Mouse (Mus musculus) cerebellum, adult 18-20 months (tissue): ENCODE data around the gene A730061H03Rik.

ENCODE experiments used
- DNase-seq, 2 experiments: peaks; one replicate each; pipeline ENCODE4 v3.0.0; 2021

The A730061H03Rik gene

DNA sequence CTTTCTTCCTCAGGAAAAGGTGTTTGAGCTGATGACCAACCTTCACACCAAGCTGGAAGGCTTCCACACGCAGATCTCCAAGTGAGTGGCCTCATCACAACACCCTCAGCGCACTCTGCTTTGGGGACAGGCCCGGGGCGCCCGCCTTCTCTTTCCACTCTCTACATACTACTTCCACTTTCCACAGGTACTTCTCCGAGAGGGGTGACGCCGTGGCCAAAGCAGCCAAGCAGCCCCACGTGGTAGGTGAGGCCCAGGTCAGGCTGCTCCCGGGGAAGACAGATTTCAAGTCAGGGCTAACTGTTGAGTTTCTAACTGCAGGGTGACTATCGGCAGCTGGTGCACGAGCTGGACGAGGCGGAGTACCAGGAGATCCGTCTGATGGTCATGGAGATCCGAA lies 20.5 kb upstream of the A730061H03Rik start:
- DNase-seq, result no peak

GRCm38 (mm10) chr14:55579511-55580496 lies 19.6 kb upstream of the A730061H03Rik start:
- DNase-seq, result no peak

DNA sequence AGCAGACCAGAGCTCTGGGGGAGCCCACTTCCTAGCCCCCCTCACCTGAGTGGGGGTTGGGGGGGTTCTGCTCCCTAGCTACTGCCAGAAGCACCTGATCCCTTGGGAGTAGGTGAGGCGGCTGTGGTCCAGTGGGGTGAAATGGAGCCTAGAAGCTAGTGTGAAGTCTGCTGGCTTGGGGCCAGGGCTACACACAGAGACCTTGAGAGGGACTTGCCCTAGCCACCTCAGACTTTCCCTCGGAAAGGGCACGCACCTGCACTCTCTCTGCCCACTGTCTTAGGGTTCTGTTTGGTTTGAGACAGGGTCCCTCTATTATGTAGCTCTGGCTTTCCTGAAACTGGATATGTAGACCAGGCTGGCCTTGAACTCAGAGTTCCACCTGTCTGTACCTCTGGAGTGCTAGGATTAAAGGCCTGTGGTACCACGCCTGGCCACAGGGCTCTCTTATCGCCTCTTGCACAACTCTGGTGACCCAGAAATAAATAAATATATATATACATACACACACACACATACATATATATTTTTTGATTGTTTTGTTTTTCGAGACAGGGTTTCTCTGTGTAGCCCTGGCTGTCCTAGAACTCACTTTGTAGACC lies 18.6 kb upstream of the A730061H03Rik start:
- DNase-seq, result peak in 1 of 2 experiments; percentile 44

DNA sequence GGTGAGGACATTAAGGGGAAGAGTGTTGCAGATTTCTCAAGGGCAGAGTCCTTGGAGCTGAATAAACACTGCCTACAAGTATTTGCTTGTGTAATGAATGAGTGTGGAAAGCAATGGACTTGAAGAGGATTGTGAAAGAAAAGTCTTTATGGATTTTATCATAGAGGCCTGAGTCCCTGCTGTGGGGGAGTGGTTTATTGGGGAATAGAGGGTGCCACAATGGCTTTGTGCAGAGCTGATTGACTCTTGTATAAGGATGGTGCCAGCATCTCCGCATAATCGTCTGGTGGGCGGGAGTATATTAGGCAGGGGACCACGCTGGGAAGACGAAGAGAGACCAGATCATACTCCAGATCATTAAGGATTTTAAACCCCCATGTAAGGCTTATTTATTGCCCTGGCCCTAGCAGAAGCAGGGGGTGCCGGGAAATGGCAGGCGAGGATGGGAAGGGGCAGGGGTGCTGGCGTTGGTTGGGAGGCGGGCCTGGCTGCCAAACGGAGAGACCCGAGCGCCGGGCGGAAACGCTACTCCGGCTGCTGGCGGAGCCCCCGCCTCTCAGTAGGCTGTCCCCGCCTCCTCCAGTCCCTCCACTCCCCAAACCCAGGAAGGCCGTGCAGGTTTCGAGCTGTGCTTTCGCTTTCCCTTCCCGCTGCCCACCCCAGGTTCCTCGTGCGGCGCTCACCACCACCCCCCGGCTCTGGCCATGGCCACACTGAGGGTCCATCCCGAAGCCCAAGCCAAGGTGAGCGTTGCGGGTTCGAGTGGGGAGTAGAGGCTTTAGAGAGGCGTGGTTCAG lies 17.9 kb upstream of the A730061H03Rik start, which contains the start of gene Psme1:
TSS of gene Psme1 (plus strand) at position 253 of the 797 bp plus-strand sequence.
- peak; percentile 54 to 62 for DNase-seq

DNA sequence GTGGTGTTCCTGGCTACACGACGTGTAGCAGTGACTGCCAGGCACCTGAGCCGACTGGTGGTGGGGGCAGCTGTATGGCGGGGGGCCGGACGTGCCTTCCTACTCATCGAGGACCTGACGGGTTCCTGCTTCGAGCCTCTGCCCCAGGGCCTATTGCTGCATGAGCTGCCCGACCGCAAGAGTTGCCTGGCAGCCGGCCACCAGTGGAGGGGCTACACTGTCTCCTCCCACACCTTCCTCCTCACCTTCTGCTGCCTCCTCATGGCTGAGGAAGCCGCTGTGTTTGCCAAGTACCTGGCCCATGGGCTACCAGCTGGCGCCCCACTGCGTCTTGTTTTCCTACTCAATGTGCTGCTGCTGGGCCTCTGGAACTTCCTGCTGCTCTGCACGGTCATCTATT lies 16.2 kb upstream of the A730061H03Rik start:
- DNase-seq, result no peak

DNA sequence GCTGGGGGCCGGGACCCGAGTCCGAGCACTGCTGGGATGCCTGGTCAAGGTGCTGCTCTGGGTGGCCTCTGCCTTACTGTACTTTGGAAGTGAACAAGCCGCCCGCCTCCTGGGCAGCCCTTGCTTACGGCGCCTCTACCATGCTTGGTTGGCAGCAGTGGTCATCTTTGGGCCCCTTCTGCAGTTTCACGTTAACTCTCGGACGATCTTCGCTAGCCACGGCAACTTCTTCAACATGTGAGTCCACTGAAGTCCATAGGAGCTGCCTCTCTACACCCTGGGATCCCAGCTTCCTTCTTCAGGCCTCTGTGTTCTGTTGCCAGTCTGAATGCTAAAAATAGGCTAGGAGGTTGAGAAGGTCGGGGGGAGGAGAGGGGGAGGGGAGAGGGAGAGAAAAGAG lies 15.5 kb upstream of the A730061H03Rik start:
- no peak for DNase-seq

DNA sequence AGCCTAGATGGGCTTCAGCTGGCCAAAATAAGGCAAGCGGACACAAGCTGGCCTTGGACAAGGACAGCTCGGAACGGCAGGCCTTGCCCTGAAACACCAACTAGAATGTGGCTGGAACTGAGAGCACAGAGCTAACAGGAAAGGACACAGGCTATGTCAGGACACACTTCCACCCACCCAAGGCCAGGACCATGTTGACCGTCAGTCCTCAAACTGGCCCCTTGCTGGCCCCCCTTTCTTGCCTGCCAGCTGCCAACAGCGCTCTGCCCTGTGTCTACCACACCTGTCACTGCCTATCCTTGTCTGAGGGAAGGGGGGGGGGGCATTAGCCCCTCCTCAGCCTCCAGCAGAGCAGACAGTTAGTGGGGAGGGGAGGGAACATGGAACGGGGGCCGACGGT lies 15.1 kb upstream of the A730061H03Rik start, which contains the start of gene Fitm1:
TSS of gene Fitm1 (plus strand) at position 316 of the 400 bp plus-strand sequence.
- DNase-seq, result no peak

GRCm38 (mm10) chr14:55571760-55572159 lies 11.6 kb upstream of the A730061H03Rik start:
- DNase-seq, result no peak

DNA sequence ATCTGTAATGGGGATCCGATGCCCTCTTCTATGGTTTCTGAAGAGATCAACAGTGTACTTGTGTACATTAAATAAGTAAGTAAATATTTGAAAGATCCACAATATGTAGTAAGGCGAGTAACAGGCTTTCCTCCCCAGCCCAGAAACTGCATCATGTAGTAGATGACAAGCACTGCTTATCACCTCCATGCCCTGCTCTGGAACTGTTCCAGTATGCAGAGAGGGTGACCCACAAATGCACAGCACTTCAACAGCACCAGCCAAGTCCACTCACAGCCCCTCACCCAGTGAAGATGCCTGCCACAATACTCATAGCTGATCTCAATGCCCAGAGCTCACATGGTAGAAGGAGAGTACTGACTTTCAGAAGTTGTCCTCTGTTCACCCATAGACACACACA lies 10.4 kb upstream of the A730061H03Rik start:
- DNase-seq, result no peak

GRCm38 (mm10) chr14:55567496-55567895 lies 7.3 kb upstream of the A730061H03Rik start:
- no peak for DNase-seq

- no peak for DNase-seq
These were observed 5.5 kb upstream of the A730061H03Rik start for GRCm38 (mm10) chr14:55565748-55566147.

GRCm38 (mm10) chr14:55563249-55563648 lies 3.0 kb upstream of the A730061H03Rik start:
- DNase-seq, result no peak

DNA sequence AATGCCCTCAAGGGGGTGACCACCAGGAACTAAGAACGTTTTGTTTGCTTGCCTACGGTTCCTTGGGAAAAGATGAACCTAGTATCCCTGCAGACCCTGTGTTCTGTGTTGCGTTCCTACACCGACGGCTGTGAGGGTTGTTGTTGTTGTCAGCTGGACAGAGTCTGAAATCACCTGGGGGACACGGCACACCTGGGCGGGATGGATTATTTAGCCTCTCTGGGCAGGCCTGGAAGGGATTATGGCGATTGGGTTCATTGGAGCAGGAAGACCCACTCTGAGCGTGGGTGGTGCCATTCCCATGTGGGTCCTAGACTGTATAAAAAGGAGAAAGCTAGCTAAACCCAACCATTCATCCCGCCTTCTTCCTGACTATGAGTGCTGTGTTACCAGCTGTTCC lies 1.7 kb upstream of the A730061H03Rik start:
- DNase-seq, result no peak

DNA sequence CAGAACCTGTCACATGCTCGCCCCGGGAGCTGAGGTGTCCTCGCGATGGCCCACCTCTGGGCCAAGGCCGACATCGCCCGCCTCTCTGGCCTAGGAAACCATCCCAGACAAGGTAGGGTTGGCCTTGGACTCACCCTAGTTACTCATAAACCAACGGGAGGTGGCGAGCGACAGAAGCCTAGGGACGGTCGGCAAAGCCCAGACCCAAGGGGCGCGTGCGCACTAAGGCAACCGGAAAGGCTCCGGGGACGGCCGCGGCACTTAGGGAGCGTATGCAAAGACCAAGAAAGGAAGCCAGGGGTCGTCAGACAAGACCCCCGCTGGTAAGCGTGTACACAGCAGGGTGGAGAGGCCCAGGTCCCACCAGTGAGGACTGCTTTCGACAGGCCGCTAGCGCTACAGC lies 406 bp downstream of the A730061H03Rik start, which contains the start of gene Dcaf11:
TSS of gene Dcaf11 (plus strand) at position 208 of the 403 bp plus-strand sequence.
- DNase-seq, result peak; percentile 92 to 94

DNA sequence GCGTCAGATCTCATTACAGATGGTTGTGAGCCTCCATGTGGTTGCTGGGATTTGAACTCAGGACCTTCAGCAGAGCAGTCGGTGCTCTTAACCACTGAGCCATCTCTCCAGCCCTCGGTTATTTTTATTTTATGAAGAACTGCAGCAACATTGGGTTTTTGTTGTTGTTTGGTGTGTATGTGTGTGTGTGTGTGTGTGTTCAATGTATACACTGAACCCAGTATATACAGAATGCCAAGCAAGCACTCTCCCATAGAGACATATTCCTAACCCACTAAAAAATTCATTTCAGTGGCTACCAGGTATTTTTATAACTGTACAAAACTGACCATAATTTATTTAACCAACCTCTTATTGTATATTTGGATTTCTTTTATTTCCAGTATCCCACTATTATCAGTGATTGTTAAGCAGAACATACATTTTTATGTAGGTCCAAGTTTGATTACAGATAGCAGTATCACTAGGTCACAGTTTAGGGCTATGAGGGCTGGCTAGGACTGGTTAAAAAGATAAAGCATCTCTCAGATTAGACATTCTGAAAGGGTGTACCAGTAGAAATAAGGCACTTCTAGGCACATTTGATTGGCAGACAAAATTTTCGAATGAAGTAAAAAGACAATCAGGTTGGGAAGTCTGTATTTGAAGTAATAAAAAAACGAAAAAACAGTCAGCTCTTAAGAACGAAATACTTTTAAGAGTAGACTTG lies 1.3 kb downstream of the A730061H03Rik start:
- DNase-seq, result no peak

DNA sequence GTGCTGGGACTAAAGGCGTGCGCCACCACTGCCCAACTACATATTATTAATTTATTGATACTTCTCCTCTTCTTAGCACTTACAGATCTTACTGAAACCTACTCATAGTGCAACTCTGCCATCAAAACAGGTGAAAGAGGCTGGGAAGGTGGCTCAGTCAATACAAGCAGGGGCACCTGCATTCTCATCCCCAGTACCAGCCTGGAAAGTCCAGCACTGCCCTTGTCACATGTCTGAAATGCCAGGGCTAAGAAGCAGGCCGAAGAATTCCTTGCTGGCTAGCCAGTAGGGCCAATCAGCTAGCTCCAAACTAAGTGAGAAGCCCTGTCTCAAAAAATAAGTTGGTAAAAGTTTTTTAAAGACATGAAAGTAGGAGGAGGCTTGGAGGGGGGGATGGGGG lies 2.6 kb downstream of the A730061H03Rik start:
- no peak for DNase-seq

GRCm38 (mm10) chr14:55557003-55557402 lies 3.2 kb downstream of the A730061H03Rik start:
- DNase-seq, result peak; percentile 78 to 82

DNA sequence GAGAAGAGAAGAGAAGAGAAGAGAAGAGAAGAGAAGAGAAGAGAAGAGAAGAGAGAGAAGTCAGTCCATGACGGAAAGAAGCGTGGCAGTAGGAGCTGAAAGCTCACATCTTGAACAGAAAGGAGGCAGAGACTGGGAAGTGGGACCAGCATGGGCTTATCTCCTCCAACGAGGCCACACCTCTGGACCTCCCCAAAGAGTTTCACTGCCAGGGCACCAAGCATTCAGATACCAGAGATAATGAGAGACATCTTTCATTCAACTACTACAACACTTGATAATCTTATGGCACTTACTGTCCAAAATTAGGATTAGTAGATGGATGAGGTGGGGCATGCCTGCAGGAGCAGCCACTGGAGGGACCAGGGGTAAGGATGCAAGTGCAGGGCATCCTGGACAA lies 4.4 kb downstream of the A730061H03Rik start:
- no peak for DNase-seq

GRCm38 (mm10) chr14:55554635-55555034 lies 5.6 kb downstream of the A730061H03Rik start:
- DNase-seq, result no peak

DNA sequence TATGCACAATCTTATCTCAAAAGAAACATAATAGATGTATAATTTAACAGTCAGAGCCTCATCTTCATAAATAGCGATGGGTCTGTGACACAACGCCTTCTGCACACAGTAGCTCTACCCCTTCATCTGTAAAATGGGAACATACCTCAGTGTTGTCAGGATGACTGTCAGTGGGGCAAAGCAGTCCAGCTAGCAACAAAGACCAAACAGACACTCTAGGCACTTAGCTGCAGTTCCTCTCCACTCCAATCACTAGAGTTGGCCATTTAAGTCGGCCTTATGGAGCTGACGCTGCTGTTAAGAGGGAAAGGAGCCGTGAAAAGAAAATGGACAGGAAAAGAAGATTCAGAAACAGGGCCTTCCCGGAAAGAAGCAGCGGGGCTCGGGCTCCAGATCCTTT lies 8.4 kb downstream of the A730061H03Rik start:
- DNase-seq, result no peak

- DNase-seq, result no peak
These were observed 8.9 kb downstream of the A730061H03Rik start for GRCm38 (mm10) chr14:55551347-55551746.

- DNase-seq, result peak; percentile 23 to 27
These were observed 10.0 kb downstream of the A730061H03Rik start for GRCm38 (mm10) chr14:55550191-55550590.
